Mouse (Mus musculus) lung, postnatal 0 days (tissue): Measurements from ENCODE around the gene Ror1.

Experiments
- CTCF ChIP-seq: IDR thresholded peaks from 2 replicates; pipeline ENCODE4 v1.5.1; 2016; ENCODE audit warnings: antibody characterized with exemption, mild to moderate bottlenecking
- EP300 ChIP-seq: IDR thresholded peaks from 2 replicates; pipeline ENCODE4 v1.6.1; 2016; ENCODE audit warnings: antibody characterized with exemption, mild to moderate bottlenecking, control low read depth

DNA sequence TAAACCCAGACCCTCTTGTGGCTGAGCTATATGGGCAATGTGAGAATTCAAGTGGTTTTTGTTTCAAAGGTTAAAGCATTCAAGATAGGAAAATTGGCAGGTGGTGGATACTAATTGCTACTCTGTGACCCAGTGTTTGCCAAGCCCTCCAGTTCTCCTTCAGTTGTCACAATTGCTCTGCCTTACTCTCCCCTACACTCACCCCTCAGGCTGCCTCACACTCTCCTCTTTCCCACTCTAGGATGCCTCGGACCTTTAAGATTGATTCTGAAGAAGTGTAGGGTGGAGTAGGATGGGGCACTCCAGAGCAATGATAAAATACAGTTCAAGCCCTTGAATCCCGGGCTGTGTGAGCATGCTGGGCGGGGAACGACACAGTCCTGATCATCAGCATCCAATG lies 278.2 kb downstream of the Ror1 start:
- TF ChIP-seq EP300 (no peak), CTCF (no peak)
